Mouse (Mus musculus): ENCODE measurements at regions not wholly inside any gene's neighbourhood (a gene's known extent, or its start where the extent isn't known, plus 50 kb on each side); places are given as distances from the start of the nearest gene placed in this dataset.

- DNase-seq (ENCODE audit: extremely low spot score in 1 of 2, low spot score in 1 of 2) = no peak
These were observed 365.7 kb downstream of the Fgf9 start for GRCm38 (mm10) chr14:58436096-58436495.

- DNase-seq (ENCODE audit: extremely low spot score in 1 of 2, low spot score in 1 of 2) = no peak
These were observed 356.1 kb downstream of the Fgf9 start for GRCm38 (mm10) chr14:58426472-58426871.

GRCm38 (mm10) chr14:58421904-58422303 is 351.6 kb downstream of the Fgf9 start:
- DNase-seq (ENCODE audit: extremely low spot score in 1 of 2, low spot score in 1 of 2) = no peak

GRCm38 (mm10) chr14:58417545-58417944 is 347.2 kb downstream of the Fgf9 start:
- DNase-seq (ENCODE audit: extremely low spot score in 1 of 2, low spot score in 1 of 2) = no peak

- no peak for DNase-seq (ENCODE audit: extremely low spot score in 1 of 2, low spot score in 1 of 2)
These were observed 321.8 kb downstream of the Fgf9 start for GRCm38 (mm10) chr14:58392055-58392726.

- no peak for DNase-seq (ENCODE audit: extremely low spot score in 1 of 2, low spot score in 1 of 2)
These were observed 320.4 kb downstream of the Fgf9 start for GRCm38 (mm10) chr14:58390741-58391140.

- no peak for DNase-seq (ENCODE audit: extremely low spot score in 1 of 2, low spot score in 1 of 2)
These were observed 317.1 kb downstream of the Fgf9 start for GRCm38 (mm10) chr14:58387348-58388000.

- DNase-seq (ENCODE audit: extremely low spot score in 1 of 2, low spot score in 1 of 2) = no peak
These were observed 304.7 kb downstream of the Fgf9 start for GRCm38 (mm10) chr14:58375056-58375455.

GRCm38 (mm10) chr14:58356824-58357223 is 286.5 kb downstream of the Fgf9 start:
- DNase-seq (ENCODE audit: extremely low spot score in 1 of 2, low spot score in 1 of 2) = no peak

GRCm38 (mm10) chr14:58352986-58353385 is 282.6 kb downstream of the Fgf9 start:
- peak; percentile 16 to 25 for DNase-seq (ENCODE audit: extremely low spot score in 1 of 2, low spot score in 1 of 2)

GRCm38 (mm10) chr14:58336148-58336547 is 265.8 kb downstream of the Fgf9 start:
- DNase-seq (ENCODE audit: extremely low spot score in 1 of 2, low spot score in 1 of 2) = no peak

- DNase-seq (ENCODE audit: extremely low spot score in 1 of 2, low spot score in 1 of 2) = no peak
These were observed 252.8 kb downstream of the Fgf9 start for GRCm38 (mm10) chr14:58323164-58323563.

- no peak for DNase-seq (ENCODE audit: extremely low spot score in 1 of 2, low spot score in 1 of 2)
These were observed 252.1 kb downstream of the Fgf9 start for GRCm38 (mm10) chr14:58322461-58322860.

- DNase-seq (ENCODE audit: extremely low spot score in 1 of 2, low spot score in 1 of 2) = no peak
These were observed 251.5 kb downstream of the Fgf9 start for GRCm38 (mm10) chr14:58321875-58322274.

GRCm38 (mm10) chr14:58321234-58321633 is 250.9 kb downstream of the Fgf9 start:
- no peak for DNase-seq (ENCODE audit: extremely low spot score in 1 of 2, low spot score in 1 of 2)

- DNase-seq (ENCODE audit: extremely low spot score in 1 of 2, low spot score in 1 of 2) = no peak
These were observed 247.3 kb downstream of the Fgf9 start for GRCm38 (mm10) chr14:58317640-58318039.

GRCm38 (mm10) chr14:58317231-58317630 is 246.9 kb downstream of the Fgf9 start:
- DNase-seq (ENCODE audit: extremely low spot score in 1 of 2, low spot score in 1 of 2) = no peak

GRCm38 (mm10) chr14:58307695-58308094 is 237.3 kb downstream of the Fgf9 start:
- DNase-seq (ENCODE audit: extremely low spot score in 1 of 2, low spot score in 1 of 2) = no peak

GRCm38 (mm10) chr14:58306832-58307521 is 236.6 kb downstream of the Fgf9 start:
- DNase-seq (ENCODE audit: extremely low spot score in 1 of 2, low spot score in 1 of 2) = no peak

GRCm38 (mm10) chr14:58300411-58300887 is 230.1 kb downstream of the Fgf9 start:
- no peak for DNase-seq (ENCODE audit: extremely low spot score in 1 of 2, low spot score in 1 of 2)

- DNase-seq (ENCODE audit: extremely low spot score in 1 of 2, low spot score in 1 of 2) = no peak
These were observed 215.7 kb downstream of the Fgf9 start for GRCm38 (mm10) chr14:58286007-58286525.
